Mouse (Mus musculus) stomach, postnatal 0 days (tissue): ENCODE measurements around the gene Me3.

Source experiments
- CTCF ChIP-seq: IDR thresholded peaks from 2 replicates; pipeline ENCODE4 v1.5.1; 2016; ENCODE audit warnings: antibody characterized with exemption, low read depth, mild to moderate bottlenecking, moderate library complexity
- EP300 ChIP-seq: optimal IDR thresholded peaks from 2 replicates; pipeline ENCODE3; 2016; ENCODE audit warnings: antibody characterized with exemption

DNA sequence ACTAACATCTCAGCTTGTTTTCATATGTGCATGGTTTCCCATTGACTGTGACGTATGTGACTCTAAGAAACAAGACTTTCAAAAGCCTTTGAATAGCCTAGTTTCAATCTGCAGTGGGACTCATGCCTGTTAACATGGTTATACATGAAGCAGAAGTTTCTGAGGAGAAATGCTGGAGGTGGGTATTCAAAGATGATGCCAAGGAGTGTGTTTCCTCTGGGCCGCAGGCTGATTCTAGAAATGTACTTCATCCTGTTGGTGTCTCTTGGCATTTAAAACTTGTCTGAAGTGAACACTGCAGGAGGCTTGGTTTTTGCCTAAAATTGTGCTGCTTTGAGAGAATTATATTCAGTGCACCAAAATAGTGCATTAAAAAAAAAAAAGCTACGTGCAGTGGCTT is 34.2 kb downstream of the Me3 start:
- TF ChIP-seq EP300 (no peak), CTCF (no peak)
